Mouse (Mus musculus) ES-E14 (cell line): ENCODE measurements around the gene Htr5a. TPM values are rescaled to one million over a fixed set of nuclear protein-coding genes. Genes with fewer than 3 reads are reported as not detected.

ENCODE experiments used
- DNase-seq: peaks from one replicate; pipeline ENCODE4 v3.0.0-alpha.2; 2013; ENCODE audit warnings: low read depth, low spot score
- H3K27ac ChIP-seq: 2 replicates; pipeline ENCODE4 v1.5.1; 2012; ENCODE audit warnings: low read depth, mild to moderate bottlenecking, low read length, moderate library complexity, mixed read lengths; ENCODE audit not compliant: poor library complexity, insufficient read depth, severe bottlenecking
- H3K36me3 ChIP-seq: 2 replicates; pipeline ENCODE4 v1.6.1; 2012; ENCODE audit warnings: mild to moderate bottlenecking, low read length, moderate library complexity, mixed read lengths; ENCODE audit not compliant: control insufficient read depth, poor library complexity, insufficient read depth, severe bottlenecking
- H3K4me1 ChIP-seq, 2 experiments: fragments of 150-350 bp in 1 of 2; sonication (generic) in 1 of 2; 2 replicates each; pipeline ENCODE4 v1.6.1; 2012; ENCODE audit warnings: low read length in 2 of 2, mild to moderate bottlenecking in 1 of 2, mixed read lengths in 1 of 2; ENCODE audit not compliant: control insufficient read depth in 2 of 2, insufficient read depth in 2 of 2, poor library complexity in 1 of 2
- H3K4me3 ChIP-seq, 2 experiments: fragments of 150-350 bp in 1 of 2; sonication (generic) in 1 of 2; 2 replicates each; pipeline ENCODE4 v1.5.1; 2012; ENCODE audit warnings: low read length in 2 of 2, low read depth in 1 of 2, mild to moderate bottlenecking in 1 of 2, mixed read lengths in 1 of 2; ENCODE audit not compliant: insufficient read depth in 1 of 2, poor library complexity in 1 of 2, severe bottlenecking in 1 of 2
- H3K9ac ChIP-seq: 2 replicates; pipeline ENCODE4 v1.6.1; 2012; ENCODE audit warnings: low read depth, mild to moderate bottlenecking, low read length, mixed read lengths; ENCODE audit not compliant: poor library complexity, insufficient read depth, severe bottlenecking
- H3K9me3 ChIP-seq: fragments of 150-350 bp; sonication (generic); 2 replicates; pipeline ENCODE4 v1.6.1; 2012; ENCODE audit warnings: low read depth, mild to moderate bottlenecking, low read length; ENCODE audit not compliant: control insufficient read depth, insufficient read depth
- CHD2 ChIP-seq: IDR thresholded peaks from 2 replicates; pipeline ENCODE4 v1.6.1; 2014; ENCODE audit warnings: mild to moderate bottlenecking, low read depth, low read length, inconsistent platforms
- HCFC1 ChIP-seq: IDR thresholded peaks from 2 replicates; pipeline ENCODE4 v1.6.1; 2012; ENCODE audit warnings: low read length, inconsistent platforms, borderline replicate concordance; ENCODE audit not compliant: insufficient read depth
- MAFK ChIP-seq: IDR thresholded peaks from 2 replicates; pipeline ENCODE4 v1.6.1; 2014; ENCODE audit warnings: mild to moderate bottlenecking, low read depth, low read length, inconsistent platforms; ENCODE audit not compliant: insufficient read depth
- ZC3H11A ChIP-seq: IDR thresholded peaks from 2 replicates; pipeline ENCODE4 v1.6.1; 2012; ENCODE audit warnings: low read depth, mild to moderate bottlenecking, inconsistent platforms, low read length, borderline replicate concordance
- ZNF384 ChIP-seq: IDR thresholded peaks from 2 replicates; pipeline ENCODE4 v1.6.1; 2012; ENCODE audit warnings: low read depth, low read length, inconsistent platforms
- in situ Hi-C, 2 experiments: fragments of 600-800 bp; cut with MboI; formaldehyde crosslinking; loops; one replicate each; pipeline ENCODE4 v1.15.1; 2025; ENCODE audit warnings: low sequenced_read_pairs in 2 of 2, inconsistent platforms in 1 of 2; ENCODE audit not compliant: unreplicated experiment in 2 of 2
- total RNA-seq: library from RNA; depleted of rRNA; stranded (reverse); fragments of 300-350 nt; gene quantifications from 2 replicates; pipeline ENCODE4 v1.2.3, GENCODE M21; 2012

The Htr5a gene
- total RNA-seq, 1 experiment: 0.04 TPM

GRCm38 (mm10) chr5:27814282-27814681 is 27.7 kb upstream of the Htr5a start:
- no peak overlapping the region for H3K9ac ChIP-seq
- peaks cover 8 to 18% of the 10 kb centered on the region in 2 experiments for H3K4me1 ChIP-seq
- no peak for DNase-seq
- no peaks in the 10 kb centered on the region for H3K9me3 ChIP-seq
- TF ChIP-seq ZC3H11A: no peak
- TF ChIP-seq CHD2: no peak
- no peak for TF ChIP-seq ZNF384
- TF ChIP-seq HCFC1: no peak
- no peak for TF ChIP-seq MAFK
- H3K4me3 ChIP-seq: no peak overlapping the region
- no peak overlapping the region; the same call in 1 of the 2 replicates for H3K27ac ChIP-seq
- in situ Hi-C loops: no loop called here
- no peaks in the 10 kb centered on the region; the same call in 1 of the 2 replicates for H3K36me3 ChIP-seq

GRCm38 (mm10) chr5:27818840-27819672 is 22.9 kb upstream of the Htr5a start:
- no peak for TF ChIP-seq ZC3H11A
- peak; percentile 94 for TF ChIP-seq ZNF384
- no peak for TF ChIP-seq HCFC1
- TF ChIP-seq MAFK: no peak
- peak; percentile 53; the same call in 1 of the 2 replicates for TF ChIP-seq CHD2
- in situ Hi-C loops: no loop called here
- Histone ChIP-seq H3K4me1 (peaks cover 21 to 24% of the 10 kb centered on the region in 2 experiments), H3K9me3 (no peaks in the 10 kb centered on the region), H3K27ac (peak overlapping the region; percentile 79; the same call in 1 of the 2 replicates), H3K4me3 (no peak overlapping the region), H3K36me3 (no peaks in the 10 kb centered on the region; the same call in 1 of the 2 replicates), H3K9ac (no peak overlapping the region)
- DNase-seq: peak; percentile 58

- no peak for DNase-seq
These were observed 20.8 kb upstream of the Htr5a start for GRCm38 (mm10) chr5:27821161-27821560.

GRCm38 (mm10) chr5:27827971-27828370 is 14.0 kb upstream of the Htr5a start:
- Histone ChIP-seq H3K27ac (no peak overlapping the region), H3K4me3 (no peak overlapping the region), H3K4me1 (peaks cover 0 to 2% of the 10 kb centered on the region in 2 experiments; a peak in 1 of 4 replicates), H3K9ac (no peak overlapping the region), H3K36me3 (no peaks in the 10 kb centered on the region), H3K9me3 (no peaks in the 10 kb centered on the region)
- in situ Hi-C loops: no loop called here
- TF ChIP-seq CHD2 (no peak), ZC3H11A (no peak), ZNF384 (no peak), MAFK (no peak), HCFC1 (no peak)
- no peak for DNase-seq

More at GRCm38 (mm10) chr5:27821161-27821560, 20.8 kb upstream of the Htr5a start:
- in situ Hi-C loops: no loop called here
- TF ChIP-seq ZNF384 (no peak), CHD2 (no peak), ZC3H11A (no peak), MAFK (no peak), HCFC1 (no peak)
- no peak overlapping the region for H3K9ac ChIP-seq
- no peak overlapping the region for H3K27ac ChIP-seq
- peaks cover 18 to 19% of the 10 kb centered on the region in 2 experiments for H3K4me1 ChIP-seq
- no peaks in the 10 kb centered on the region; the same call in 1 of the 2 replicates for H3K36me3 ChIP-seq
- H3K4me3 ChIP-seq: no peak overlapping the region
- no peaks in the 10 kb centered on the region for H3K9me3 ChIP-seq
